Mouse (Mus musculus) neutrophil, adult 5-6 weeks (primary cell): ENCODE results near the gene Hsf2bp. TPM values are rescaled to one million over a fixed set of nuclear protein-coding genes. Genes with fewer than 3 reads are reported as not detected.

Source experiments
- ATAC-seq: fragments of 151-379, 151-347 bp; 2 replicates; pipeline ENCODE4 v1.8.0; 2017; ENCODE audit warnings: mild to moderate bottlenecking, moderate TSS enrichment; ENCODE audit not compliant: insufficient number of reproducible peaks, poor library complexity, low FRiP score, severe bottlenecking; ENCODE audit errors: extremely low read depth
- total RNA-seq: library from RNA; stranded (forward); fragments of 200-1000 nt; gene quantifications from 2 replicates; pipeline ENCODE4 v1.2.3, GENCODE M21; 2017

Gene Hsf2bp
- total RNA-seq, 1 experiment from 2014 or later = not detected

DNA sequence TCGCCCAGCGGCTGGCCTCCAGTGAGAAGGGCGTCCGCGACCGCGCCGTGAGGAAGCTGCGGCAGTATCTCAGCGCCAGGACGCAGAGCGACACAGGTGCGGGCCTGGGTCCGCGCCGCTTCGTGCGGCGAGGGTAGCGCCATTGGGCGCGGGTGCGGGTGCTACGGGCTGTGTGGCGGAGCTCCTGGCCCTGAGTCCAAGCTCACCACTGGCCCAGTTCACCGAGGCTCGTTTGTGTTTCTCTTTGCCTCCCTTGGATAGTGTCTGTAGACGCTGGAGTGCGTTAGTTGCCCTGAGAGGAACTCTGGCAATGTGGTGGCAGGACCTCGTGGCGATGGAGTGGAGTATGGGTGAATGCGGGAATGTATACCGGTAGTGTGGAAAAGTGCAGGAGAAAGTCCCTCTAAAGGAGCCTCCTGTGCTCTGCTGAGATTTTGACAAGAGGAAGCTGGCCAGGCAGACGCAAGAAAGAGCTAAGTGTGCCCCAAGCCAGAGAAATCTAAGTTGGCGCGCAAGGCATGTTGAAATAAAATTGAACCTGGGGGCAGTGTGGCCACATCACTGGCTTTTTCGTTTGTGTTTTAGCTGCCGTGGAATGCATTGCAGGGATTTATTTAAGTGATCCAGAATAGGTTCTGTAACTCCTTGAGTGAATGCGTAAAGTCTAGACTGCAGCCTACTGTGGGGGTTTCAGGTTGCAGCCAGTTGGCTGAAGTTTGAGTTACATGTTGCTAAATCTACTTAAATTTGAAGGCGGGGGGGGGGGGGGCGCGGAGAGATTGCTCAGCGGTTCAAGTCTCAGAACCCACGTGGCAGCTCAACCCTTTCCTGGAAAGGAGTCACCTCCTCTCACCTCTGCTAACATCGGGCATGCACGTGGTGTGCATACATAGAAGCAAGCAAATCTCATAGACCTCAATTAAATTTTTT lies 625 bp upstream of the Hsf2bp start:
- ATAC-seq = no peak

DNA sequence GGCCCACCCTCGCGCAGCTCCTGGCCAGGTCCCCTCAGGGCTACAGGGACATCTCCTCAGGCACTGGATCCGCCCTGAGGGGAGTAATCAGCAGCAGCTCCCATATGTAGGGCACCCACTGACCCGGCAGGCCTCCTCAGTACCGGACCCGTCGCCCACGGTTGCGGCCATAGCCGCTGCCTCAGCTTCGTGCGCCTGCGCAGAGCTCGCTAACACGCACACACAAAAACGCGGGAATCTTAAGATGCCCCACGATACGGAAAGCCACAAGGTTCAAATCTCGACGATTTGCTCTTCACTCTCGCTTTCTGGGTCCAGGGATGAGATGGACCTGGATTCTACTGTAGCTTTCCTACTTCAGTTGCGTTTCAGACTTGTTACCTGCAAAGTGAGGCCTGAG lies 1.8 kb downstream of the Hsf2bp start:
- ATAC-seq = no peak

DNA sequence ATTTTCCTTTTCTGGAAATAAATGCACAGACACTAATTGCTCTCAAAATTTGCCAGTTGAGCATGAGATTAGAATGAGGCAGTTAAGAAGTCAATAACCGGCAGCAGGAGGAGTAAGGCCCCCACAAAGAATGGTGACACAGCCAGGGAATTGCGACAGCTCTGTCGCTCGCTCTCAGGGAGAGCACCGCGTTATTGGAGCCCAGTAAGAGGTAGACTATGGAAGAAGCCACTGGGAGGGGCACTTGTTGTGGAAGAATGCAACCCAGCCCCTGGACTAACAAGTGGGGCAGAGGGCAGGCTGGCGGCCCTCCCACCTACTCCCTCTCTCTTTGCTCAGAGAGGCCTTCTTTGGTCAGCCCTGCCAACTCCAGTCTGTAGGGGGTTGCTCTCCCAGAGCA lies 4.5 kb downstream of the Hsf2bp start:
- no peak for ATAC-seq

DNA sequence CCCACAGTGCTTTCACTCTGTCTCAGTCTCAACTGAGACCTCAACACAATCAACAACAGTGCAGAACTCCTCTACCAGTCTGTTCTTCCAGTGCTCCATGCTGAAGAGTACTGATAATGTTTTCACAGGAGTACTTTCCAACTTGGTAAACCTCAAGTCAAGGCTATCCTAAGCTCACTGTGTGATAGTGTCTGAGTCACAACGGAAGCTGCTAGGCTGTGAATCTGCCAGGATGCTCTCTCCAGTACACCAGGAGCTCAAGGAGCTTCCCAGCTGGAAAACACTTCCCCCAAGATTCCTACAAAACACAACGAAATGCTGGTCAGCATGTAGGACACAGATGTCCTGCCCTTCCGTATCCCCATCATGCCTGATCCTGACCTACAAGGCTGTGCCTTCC lies 7.8 kb downstream of the Hsf2bp start:
- ATAC-seq = no peak

DNA sequence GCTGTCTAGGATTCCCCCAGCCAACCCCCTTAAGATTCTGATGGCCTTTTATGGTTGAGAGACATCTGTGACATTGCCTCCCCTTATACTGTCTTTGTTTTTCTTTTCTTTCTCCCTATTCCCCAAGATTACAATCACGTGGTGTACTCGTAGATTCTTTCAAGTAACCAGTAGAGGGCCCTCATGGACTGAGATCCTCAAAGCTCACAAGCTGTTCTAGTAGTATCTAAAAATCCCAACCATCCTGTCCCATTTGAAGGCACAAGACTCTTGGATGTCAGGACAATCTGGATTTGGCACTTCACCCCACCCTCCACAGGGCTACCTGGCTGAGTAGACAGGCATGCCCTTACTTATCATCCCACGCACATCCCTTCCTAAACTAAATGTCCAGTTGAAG lies 8.5 kb downstream of the Hsf2bp start:
- no peak; the same call in 1 of the 2 replicates for ATAC-seq

DNA sequence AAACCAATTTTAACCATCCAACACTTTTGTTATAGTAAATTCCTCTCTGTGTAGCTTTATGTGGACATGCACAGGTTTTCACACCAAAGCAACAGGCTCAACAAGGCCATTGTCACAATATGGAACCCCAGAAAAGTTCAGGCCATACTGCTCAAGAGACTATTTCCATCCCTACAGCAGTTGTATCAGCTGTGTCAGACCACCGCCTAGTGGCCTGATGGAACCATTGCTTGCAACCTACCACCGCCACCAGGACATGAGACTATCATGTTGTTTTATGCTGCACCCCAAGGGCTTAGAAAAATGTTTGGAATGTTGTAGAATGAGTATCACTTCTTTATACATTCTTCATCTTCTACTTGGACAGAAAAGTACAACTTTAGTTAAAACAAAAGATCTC lies 10.8 kb downstream of the Hsf2bp start:
- peak; percentile 79 for ATAC-seq

DNA sequence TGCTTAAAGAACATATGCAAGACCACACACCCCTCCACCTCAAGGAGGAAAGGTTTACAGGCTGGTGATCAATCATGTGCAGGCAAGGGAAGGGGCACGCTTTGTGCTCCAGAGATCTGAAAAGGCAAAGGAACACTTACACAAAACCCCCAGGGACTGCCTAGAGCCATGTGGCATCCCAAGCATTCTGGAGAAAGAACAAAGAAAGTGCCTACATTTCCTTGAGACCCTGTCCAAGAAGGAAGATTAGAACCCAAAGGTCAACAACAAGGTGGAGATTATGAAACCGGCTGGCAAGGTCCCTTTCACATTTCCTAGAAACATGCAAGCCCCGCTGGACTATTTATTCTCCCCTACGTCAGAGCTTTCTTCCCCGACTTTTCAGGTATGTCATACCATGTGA lies 11.5 kb downstream of the Hsf2bp start:
- ATAC-seq = no peak

DNA sequence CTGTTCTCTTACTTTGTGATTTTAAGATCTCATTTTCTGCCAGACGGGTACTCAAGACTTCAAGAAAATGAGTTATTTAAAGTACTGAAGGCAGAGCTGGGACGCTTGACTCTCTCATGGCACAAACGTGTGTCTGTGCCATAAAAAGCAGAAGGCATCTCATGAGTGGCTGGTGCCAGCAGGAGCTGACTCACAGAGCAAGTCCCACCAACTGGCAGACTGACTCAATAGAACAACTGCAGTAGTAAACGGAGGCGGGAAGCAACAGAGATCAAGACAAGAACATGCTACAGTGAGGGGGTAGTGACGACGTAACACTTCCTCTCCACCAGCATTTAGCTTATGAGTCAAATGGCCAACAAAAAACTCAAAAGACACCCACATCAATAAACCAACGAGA lies 13.1 kb downstream of the Hsf2bp start:
- ATAC-seq = no peak

DNA sequence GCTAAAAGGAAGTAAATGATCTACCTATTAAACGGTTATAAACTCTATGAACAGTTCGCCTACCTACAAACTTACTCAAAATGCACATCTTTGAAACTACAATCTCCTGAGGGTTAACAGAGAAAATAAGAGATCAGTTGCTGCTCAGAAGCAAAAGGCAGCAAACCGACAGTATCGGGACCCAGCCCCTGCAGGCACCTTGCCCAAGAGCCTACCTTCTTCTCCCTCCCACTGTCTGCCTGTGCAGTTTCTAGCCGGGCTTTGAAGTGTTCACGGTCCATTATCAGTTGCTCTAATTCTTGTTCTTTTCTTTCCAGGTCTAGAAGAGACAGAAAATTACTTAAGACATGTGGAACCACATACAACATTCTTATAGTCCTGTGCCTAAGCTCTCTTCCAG lies 13.6 kb downstream of the Hsf2bp start:
- ATAC-seq = no peak

DNA sequence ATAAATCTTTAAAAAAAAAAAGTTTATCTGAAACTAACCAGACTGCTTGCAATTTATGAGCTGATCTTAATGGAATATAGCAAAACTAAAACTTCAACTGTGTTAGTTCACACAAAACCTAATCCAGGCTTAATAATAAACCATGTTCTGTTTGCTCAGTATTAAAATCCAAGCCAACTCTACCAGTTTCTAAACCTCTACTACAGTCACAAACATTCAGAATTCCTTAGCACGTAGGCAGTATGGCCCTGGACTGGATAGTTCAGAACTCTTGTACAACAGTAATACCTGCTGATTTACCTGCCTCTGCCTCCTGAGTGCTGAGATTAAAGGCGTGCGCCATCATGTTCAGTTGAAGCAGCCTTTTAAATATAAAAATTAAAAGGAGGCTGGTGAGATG lies 14.2 kb downstream of the Hsf2bp start:
- ATAC-seq = no peak

DNA sequence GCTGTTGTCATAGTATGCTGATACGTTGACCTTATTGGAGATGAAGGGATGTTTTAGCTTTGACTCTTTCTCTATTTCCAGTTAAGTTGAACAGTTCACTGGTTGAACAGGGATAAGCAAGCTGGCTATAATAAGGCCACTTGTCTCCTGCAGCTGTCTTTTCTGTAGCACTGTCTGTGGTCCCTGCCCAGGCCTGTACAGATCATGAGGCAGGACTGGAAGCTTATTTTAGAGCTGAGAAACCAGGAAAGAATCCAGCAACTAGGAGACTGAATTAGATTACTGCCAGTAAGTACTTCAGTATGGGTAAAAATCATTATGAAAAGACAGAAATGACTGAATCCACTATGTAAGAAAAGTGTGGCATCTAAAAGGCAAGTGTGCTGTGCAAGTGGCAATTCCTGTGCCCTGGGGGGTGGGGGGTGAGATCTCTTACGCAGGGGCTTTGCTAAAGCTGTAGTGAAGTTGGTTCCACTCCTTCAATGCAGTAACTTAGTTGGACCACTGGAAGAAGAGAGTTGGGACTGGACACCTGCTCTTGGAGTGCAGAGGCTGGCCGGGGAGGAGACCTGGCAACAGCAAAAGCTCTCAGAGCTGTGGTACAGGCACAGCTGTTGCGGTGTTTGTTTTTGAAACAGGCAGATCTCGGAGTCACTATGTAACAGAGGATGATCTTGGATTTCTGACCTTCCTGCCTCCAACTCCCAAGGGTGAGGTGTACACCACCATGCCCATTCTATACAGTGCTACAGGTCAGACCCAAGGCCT lies 17.8 kb downstream of the Hsf2bp start:
- no peak for ATAC-seq

DNA sequence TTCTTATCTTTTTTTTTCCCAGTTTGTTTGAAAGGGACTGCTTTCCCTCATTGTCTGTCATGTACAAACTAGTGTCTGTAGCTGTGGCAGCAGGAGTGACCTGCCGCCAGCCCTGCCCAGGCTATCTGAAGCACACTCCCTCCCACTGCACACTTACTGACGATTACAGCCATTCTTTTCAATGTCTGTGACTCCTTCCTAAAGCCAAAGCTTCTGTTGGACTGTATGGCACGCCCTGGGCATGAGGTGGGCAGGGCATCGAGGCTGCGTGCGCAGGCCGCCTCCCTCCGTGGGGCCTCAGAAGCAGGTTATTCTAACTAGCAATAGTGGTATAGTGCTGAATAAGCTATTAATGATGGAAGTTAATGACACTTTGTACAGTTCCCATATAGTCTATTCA lies 19.7 kb downstream of the Hsf2bp start:
- no peak for ATAC-seq

DNA sequence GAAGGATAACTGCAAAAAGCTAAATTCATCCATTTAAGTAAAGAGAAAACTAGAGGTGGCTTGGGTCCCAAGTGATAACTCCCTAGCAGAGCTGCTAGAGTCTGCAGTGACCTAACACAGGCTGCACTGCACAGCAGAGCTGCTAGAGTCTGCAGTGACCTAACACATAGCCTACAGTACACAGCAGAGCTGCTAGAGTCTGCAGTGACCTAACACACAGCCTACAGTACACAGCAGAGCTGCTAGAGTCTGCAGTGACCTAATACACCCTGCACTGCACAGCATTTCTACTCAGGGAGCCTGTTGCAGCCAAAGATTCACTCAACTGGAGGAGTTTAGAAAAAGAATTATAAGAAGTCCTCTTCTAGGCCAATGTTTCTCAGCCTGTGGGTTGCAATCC lies 22.5 kb downstream of the Hsf2bp start:
- no peak for ATAC-seq

DNA sequence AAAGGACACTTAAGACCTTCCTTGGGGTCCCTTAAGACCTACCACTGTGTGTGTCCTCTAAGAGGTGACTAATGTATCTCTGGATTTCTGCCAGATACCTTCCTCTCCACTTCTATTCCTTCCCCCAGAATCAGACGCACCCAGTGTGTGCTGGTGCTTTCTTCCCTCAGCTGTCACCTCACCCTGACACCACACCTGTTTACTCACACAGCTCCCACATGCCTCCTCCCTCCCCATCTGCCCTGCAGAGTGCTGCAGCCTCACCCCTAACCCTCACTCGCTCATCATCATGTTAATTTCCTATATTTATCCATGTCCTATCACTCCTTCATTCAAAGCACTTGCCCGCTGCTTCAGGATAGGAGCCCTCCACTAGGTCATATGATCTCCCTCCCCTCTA lies 23.9 kb downstream of the Hsf2bp start:
- no peak for ATAC-seq

DNA sequence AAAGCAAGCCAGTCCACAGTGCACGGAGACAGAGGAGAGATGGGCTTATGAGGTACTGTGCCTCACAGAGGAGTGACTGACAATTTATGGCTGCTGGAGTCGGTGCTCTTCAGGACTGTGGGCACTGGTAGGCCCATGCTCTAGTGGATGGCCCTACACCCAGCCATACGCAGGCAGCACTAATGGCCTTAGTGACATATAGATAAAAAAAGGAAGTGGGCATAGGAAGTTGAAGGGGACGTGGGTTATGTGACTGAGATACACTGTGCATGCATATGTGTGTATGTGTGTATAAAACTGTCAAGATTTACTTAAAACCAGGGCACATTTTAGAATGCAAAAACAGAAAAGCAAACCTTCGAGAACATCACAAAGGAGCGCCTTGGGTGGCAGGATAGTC lies 24.5 kb downstream of the Hsf2bp start:
- no peak for ATAC-seq

DNA sequence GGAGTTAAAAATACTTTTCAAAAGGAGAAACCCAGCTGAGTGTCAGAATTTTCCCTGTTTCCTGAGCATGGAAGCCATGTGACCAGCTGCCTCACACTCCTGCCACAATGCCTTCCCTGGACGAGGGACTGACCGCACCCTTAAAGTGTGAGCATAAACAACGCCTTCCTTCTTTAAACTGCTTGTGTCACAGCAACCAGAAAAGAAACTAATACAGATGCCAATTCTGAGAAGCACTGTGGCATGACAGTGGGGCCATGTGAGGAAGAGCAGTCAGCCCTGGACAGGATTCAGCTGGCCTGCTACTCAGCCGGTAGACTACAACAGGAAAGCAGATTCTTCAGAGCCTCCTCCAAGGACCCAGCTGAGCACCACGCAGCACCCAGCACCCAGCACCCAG lies 29.3 kb downstream of the Hsf2bp start:
- no peak for ATAC-seq

DNA sequence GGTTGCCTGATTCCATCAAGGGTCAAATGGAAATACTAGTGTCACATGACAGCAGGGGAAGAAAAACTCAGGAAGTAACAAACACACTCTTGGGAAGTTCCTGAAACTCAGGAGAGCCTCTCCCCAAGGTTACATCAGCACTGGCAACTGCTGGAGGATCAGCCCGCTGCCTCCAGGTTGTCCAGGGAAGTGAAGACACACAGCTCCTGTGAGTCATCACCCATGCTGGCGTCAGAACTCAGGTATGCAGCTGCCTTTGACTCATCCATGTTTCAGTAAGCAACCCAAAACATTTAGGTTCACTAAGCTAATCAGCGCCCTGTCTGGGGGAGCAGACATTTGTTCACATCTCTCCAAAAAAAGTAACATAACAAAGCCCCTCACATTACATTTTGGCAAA lies 32.9 kb downstream of the Hsf2bp start:
- no peak for ATAC-seq

DNA sequence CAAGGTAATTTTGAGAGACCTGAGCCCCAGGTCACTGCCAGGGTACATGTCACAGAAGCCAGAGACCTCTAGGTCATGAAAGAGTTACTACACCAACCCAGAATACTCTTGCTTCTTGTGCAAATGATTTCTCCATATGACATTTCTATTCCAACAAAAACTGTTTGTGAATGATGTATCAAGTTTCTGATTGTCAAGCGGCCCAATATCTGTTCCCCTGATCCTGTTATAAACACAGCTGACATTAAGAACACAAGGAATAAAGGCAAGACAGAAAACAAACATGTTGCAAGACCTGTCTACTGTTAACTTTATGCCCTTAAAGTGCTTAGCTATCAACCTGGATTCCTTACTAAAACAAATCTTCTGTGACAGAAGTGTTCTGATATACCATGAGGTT lies 37.8 kb downstream of the Hsf2bp start:
- no peak for ATAC-seq

DNA sequence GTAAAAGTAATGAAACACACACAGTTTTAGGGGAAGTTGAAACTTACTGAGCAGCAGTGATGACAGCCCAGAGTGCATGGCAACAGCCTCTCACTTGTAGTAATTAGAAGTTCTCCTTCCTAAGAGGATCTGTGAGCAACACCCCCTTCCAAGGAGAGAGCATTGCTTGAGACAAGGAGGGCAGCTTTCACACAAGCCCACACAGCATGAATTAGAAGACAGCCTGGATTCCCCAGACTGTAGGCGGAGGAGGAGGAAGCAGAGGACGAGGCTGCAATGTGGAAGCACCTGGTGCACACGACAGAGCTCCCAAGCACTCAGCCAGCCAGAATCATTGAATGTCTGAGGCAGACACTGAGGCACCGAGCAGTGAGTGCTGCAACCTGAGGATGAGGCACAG lies 39.8 kb downstream of the Hsf2bp start:
- ATAC-seq = no peak

DNA sequence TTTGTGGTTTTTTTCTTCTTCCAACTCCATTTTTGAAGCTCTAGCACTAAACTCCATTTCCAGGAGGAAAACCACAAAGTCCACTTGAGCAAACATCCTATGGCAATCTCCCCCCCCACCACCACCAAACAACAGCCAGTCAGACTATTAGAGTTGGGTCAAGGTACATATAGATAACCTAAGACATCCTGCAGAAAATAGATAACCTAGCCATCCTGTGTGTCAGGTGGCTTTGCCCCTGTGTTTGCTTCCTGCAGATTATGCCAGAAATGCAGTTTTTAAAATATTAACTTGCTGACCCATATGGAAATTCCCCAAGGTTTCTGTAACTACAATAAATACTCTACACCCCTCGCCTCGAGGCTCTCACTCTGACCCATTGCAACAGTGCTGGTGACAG lies 40.4 kb downstream of the Hsf2bp start:
- ATAC-seq = no peak
